Mouse (Mus musculus): ENCODE results near the gene Gm11565.
"Not testable (repeated sequence)": the region's sequence is repeated elsewhere in the genome, so short reads cannot be mapped to it uniquely, and the experiment has no call there.

Gene Gm11565

GRCm38 (mm10) chr11:99914451-99914850 is at the start of gene Gm11565:
TSS of gene Gm11565 (plus strand) at chr11:99914751.
- DNase-seq (ENCODE audit: low spot score), result no peak

DNA sequence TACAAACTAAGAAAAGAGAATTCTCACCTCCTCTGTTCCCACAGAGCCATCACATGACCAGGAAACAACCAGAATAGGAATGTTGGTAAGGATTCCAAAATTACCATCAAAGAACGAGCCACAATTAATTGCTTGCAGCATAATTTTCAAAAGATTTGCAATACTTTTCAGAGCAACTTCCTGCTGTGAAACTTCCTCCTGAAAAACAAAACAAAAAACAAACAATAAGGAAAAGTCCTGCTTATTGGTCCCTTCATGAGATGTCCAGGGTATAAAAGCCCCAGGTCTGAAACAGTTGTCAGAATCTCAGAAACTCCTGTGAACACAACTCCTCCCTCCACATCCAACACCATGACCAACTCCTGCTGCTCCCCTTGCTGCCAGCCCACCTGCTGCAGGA is 41.5 kb upstream of the Gm11565 start, which contains the start of gene Krtap9-1:
Gene Krtap9-1 (plus strand): TSS at position 301 of the 400 bp plus-strand sequence.
- not testable (repeated sequence) for DNase-seq (ENCODE audit: low spot score)

GRCm38 (mm10) chr11:99878887-99879286 is 35.7 kb upstream of the Gm11565 start, which contains the start of gene Gm11567:
TSS of gene Gm11567 (plus strand) at chr11:99879187.
- DNase-seq (ENCODE audit: low spot score), result not testable (repeated sequence)

DNA sequence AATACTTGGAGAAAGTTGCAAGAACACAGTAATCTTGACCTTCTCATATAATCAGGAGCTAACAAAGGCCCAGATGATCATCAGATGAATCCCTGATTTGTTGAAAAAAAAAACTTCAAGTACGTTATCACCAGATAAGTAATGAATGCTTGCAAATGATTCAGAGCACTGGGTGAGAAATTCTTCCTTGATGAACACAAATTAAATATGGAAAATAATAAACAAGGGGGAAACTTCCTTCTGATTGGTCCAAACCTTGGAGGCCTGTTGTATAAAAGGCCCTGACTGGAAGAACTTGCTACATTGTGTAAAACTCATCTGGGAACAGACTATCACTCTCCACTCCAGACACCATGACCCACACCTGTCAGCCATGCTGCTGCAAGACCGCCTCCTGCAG is 6.9 kb upstream of the Gm11565 start, which contains the start of gene Krtap31-1:
Gene Krtap31-1 (plus strand): TSS at position 301 of the 400 bp plus-strand sequence.
- DNase-seq (ENCODE audit: low spot score), result no peak

DNA sequence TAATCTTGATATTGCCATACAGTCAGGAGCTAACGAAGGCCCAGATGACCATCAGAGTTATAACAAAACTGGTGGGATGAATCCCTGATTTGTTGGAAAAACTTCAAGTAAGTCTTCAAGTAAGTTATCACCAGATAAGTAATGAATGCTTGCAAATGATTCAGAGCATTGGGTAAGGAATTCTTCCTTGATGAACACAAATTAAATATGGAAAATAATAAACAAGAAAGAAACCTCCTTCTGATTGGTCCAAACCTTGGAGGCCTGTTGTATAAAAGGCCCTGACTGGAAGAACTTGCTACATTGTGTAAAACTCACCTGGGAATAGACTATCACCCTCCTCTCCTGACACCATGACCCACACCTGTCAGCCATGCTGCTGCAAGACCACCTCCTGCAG is 21.4 kb downstream of the Gm11565 start, which contains the start of gene Krtap31-2:
Gene Krtap31-2 (plus strand): TSS at position 301 of the 400 bp plus-strand sequence.
- DNase-seq (ENCODE audit: low spot score), result no peak

DNA sequence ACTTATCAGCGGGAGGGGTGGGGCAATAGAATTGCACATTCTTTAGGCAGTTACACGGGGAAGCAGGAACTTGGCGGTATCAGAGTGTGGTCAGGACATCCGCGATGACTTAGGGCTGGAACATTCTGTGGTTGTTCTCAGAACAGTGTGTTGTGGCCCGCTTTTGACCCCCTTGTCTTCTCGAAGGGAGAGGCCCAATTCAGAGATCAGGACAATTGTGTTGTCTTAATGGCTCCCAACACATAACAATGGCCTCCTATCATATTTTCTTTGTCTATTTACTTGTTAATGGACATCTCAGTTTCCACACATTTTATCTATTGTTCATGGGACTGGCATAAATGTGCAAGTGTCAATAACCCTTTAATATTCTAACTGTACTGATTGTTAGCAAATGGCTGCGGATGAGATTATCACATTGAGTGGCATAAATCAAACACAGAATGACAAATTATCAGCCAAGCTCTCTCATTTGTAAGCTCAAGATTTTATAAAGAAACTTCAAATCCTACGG is 23.3 kb downstream of the Gm11565 start:
- no peak for DNase-seq (ENCODE audit: low spot score)

DNA sequence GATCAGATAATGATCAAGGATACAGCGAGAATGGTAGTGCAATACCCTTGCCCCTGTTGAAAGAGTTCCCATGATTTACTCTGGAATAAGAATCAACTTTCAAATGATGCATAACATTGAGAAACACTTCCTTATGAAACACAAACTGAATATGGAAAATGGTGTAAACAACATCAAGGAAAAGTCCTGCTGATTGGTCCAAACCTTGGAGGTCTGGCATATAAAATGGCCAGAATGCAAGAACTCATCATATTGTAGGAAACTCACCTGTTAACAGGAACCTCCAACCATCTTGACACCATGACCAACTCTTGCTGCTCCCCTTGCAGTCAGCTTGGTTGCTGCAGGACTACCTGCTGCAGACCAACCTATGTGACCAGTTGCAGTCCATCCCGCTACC is 33.6 kb downstream of the Gm11565 start, which contains the start of gene Krtap9-5:
Gene Krtap9-5 (plus strand): TSS at position 301 of the 400 bp plus-strand sequence.
- DNase-seq (ENCODE audit: low spot score), result no peak

- DNase-seq (ENCODE audit: low spot score), result no peak
Observed at GRCm38 (mm10) chr11:99964213-99964612, 49.7 kb downstream of the Gm11565 start.

Measured in yolk sac, embryonic 10.5 days (tissue).